Mouse (Mus musculus) liver, postnatal 0 days (tissue): ENCODE results near the gene Ikzf2.
A peak's percentile ranks its signal among the peaks of the same experiment; 100 is the strongest.

Source experiments
- CTCF ChIP-seq: sonication (generic); IDR thresholded peaks from 2 replicates; pipeline ENCODE4 v1.5.1; 2016; ENCODE audit warnings: antibody characterized with exemption, low read depth
- EP300 ChIP-seq: IDR thresholded peaks from 2 replicates; pipeline ENCODE4 v1.6.1; 2016; ENCODE audit warnings: antibody characterized with exemption, low read depth, mild to moderate bottlenecking

GRCm38 (mm10) chr1:69545885-69546253 is 141.2 kb downstream of the Ikzf2 start:
- TF ChIP-seq CTCF = no peak
- TF ChIP-seq EP300 = peak; percentile 52; the same call in 1 of the 2 replicates
